ENCODE assay signal across 15 mouse cellular contexts in genomic region chr1:42781533-42781932, GRCm38 (mm10).
"Had no signal": no experiment of that assay in that cellular context is flagged by ENCODE, and none has a peak within 500 bp of the region (broad histone marks: within the 10 kb centered on the region; RNA-seq: fewer than 3 reads in every experiment).

No protein-coding gene starts in this region.

- H3K27ac ChIP-seq: kidney, embryonic 15.5 days; left cerebral cortex, adult 2 months; limb, embryonic 15.5 days; liver, embryonic 12.5 days; neural tube, embryonic 13.5 days had no signal

- H3K4me1 ChIP-seq: liver, embryonic 12.5 days had no signal

- H3K27me3 ChIP-seq: kidney, embryonic 15.5 days; liver, embryonic 12.5 days; neural tube, embryonic 13.5 days had no signal

- H3K4me2 ChIP-seq: kidney, embryonic 15.5 days; limb, embryonic 15.5 days; liver, embryonic 12.5 days; lung, embryonic 14.5 days; neural tube, embryonic 13.5 days had no signal

- H3K9me3 ChIP-seq: kidney, embryonic 15.5 days; limb, embryonic 15.5 days; liver, embryonic 12.5 days; midbrain, embryonic 10.5 days; neural tube, embryonic 13.5 days had no signal

- H3K9ac ChIP-seq: kidney, embryonic 15.5 days; limb, embryonic 15.5 days; liver, embryonic 12.5 days; lung, embryonic 14.5 days; neural tube, embryonic 13.5 days had no signal

- ATAC-seq: liver, embryonic 12.5 days had no signal

- H3K4me3 ChIP-seq: kidney, embryonic 15.5 days; left cerebral cortex, adult 2 months; limb, embryonic 15.5 days; liver, embryonic 12.5 days; midbrain, embryonic 10.5 days; neural tube, embryonic 13.5 days had no signal

- DNase-seq: kidney, postnatal 14 days; lung, embryonic 14.5 days; lung, postnatal 10 days; lung, postnatal 4 days; retina, postnatal 1 day; right cerebral cortex, postnatal 4 days; spleen, adult 18-20 months; thymus, adult 18-20 months; thymus, postnatal 25 days had no signal

- H3K36me3 ChIP-seq: kidney, embryonic 15.5 days; limb, embryonic 15.5 days; liver, embryonic 12.5 days; midbrain, embryonic 10.5 days; neural tube, embryonic 13.5 days had no signal
